8 mouse cellular contexts compared by ENCODE assay signal in genomic region chr15:79825146-79825825, GRCm38 (mm10). TPM values are rescaled to one million over a fixed set of nuclear protein-coding genes. Genes with fewer than 3 reads are reported as not detected.
A peak's percentile ranks its signal among the peaks of the same experiment; 100 is the strongest.
DNase-seq lines count a peak whose midpoint lies in the region; ATAC-seq and TF ChIP-seq lines count a peak whose summit lies in the region.

No protein-coding gene starts in this region.

- no peak for TF ChIP-seq POLR2A in ES-Bruce4 (IDR thresholded peaks at IDR 0.05; ENCODE audit: insufficient read depth, low read length)

- peaks cover 6% of the 10 kb centered on the region for H3K4me1 ChIP-seq in ES-Bruce4 (ENCODE audit: control insufficient read depth, insufficient read depth, low read length)
- peaks cover 2% of the 10 kb centered on the region; the same call in 1 of the 2 replicates for H3K4me1 ChIP-seq in liver, postnatal 0 days (ENCODE audit: insufficient read depth)

- no peaks in the 10 kb centered on the region for H3K9me3 ChIP-seq in ES-Bruce4 (replicated peaks; ENCODE audit: control insufficient read depth, insufficient read depth, low read length, poor library complexity, severe bottlenecking)
- H3K9me3 ChIP-seq in liver, postnatal 0 days (ENCODE audit: low read length): no peaks in the 10 kb centered on the region

- H3K9ac ChIP-seq in ES-Bruce4 (ENCODE audit: low read depth, poor library complexity, severe bottlenecking): no peak overlapping the region
- H3K9ac ChIP-seq in liver, postnatal 0 days (replicated peaks): no peak overlapping the region

- no peak for ATAC-seq in liver, postnatal 0 days

- 0 out of 2 replicates have a peak, but pooled peaks cover 3% of the 10 kb centered on the region for H3K36me3 ChIP-seq in ES-Bruce4 (ENCODE audit: control insufficient read depth, insufficient read depth, low read length, poor library complexity, severe bottlenecking)
- no peaks in the 10 kb centered on the region for H3K36me3 ChIP-seq in liver, postnatal 0 days (replicated peaks; ENCODE audit: insufficient read depth, low read length)

- no peak overlapping the region for H3K4me2 ChIP-seq in liver, postnatal 0 days (ENCODE audit: low read depth, low read length)

- H3K27me3 ChIP-seq in ES-Bruce4 (ENCODE audit: control insufficient read depth, insufficient read depth, low read length, poor library complexity, severe bottlenecking): no peaks in the 10 kb centered on the region
- H3K27me3 ChIP-seq in liver, postnatal 0 days (ENCODE audit: insufficient read depth, low read length): no peaks in the 10 kb centered on the region

- 71% methylated on average over 14 of the region's 14 CpGs for WGBS in liver, postnatal 0 days (ENCODE audit: insufficient replicate concordance)

- TF ChIP-seq CTCF in ES-Bruce4 (IDR thresholded peaks at IDR 0.05; ENCODE audit: low read depth, low read length): peak; percentile 66
- TF ChIP-seq CTCF in liver, postnatal 0 days (IDR thresholded peaks at IDR 0.05; ENCODE audit: low read depth): peak; percentile 68

- H3K27ac ChIP-seq in ES-Bruce4 (ENCODE audit: insufficient read depth, low read length): no peak overlapping the region
- no peak overlapping the region for H3K27ac ChIP-seq in liver, postnatal 0 days (ENCODE audit: low read depth)

- no peak for TF ChIP-seq EP300 in ES-Bruce4 (IDR thresholded peaks at IDR 0.05; ENCODE audit: insufficient read depth, low read depth, low read length)
- no peak for TF ChIP-seq EP300 in liver, postnatal 0 days (IDR thresholded peaks at IDR 0.05; ENCODE audit: low read depth)

- DNase-seq in layer of hippocampus, postnatal 10 days (ENCODE audit: low spot score in 2 of 2): peak; percentile 39 to 60
- no peak for DNase-seq in layer of hippocampus, adult 9-11 months
- DNase-seq in cerebellum, adult 8-10 months: peak; percentile 43
- peak; percentile 49 for DNase-seq in liver, postnatal 0 days
- no peak for DNase-seq in adipocyte (ENCODE audit: low spot score)
- DNase-seq in heart, adult 11 months: no peak
- no peak for DNase-seq in urinary bladder, postnatal 25 days (ENCODE audit: low spot score)

- no peak overlapping the region for H3K4me3 ChIP-seq in ES-Bruce4 (ENCODE audit: low read depth, low read length)
- H3K4me3 ChIP-seq in liver, postnatal 0 days (ENCODE audit: low read depth, low read length): no peak overlapping the region

RNA-seq across cellular contexts. Expression of gene Npcd, which starts 8.8 kb away (rescaled TPM):
- total RNA-seq in layer of hippocampus, postnatal 10 days (2021): 10 to 100 TPM; 12.5 to 13.3 TPM
- 1.2 TPM in 1 of 2 replicates, not detected in the other for polyA plus RNA-seq in ES-Bruce4 (2011; ENCODE audit: insufficient read depth, insufficient read length, low read depth, missing spikeins)
- not detected in 2 replicates for polyA plus RNA-seq in liver, postnatal 0 days (2015; fragmentation: Nextera tagmentation; extraction: Ambion mirVana)

RNA-seq across cellular contexts. Expression of gene Cbx6, which starts 9.2 kb away (rescaled TPM):
- total RNA-seq in layer of hippocampus, postnatal 10 days (2021): 100 to 1,000 TPM; 252 to 277 TPM
- 25.7 and 28.7 TPM in 2 replicates for polyA plus RNA-seq in ES-Bruce4 (2011; ENCODE audit: insufficient read depth, insufficient read length, low read depth, missing spikeins)
- 3.9 and 4.4 TPM in 2 replicates for polyA plus RNA-seq in liver, postnatal 0 days (2015; fragmentation: Nextera tagmentation; extraction: Ambion mirVana)

RNA-seq across cellular contexts. Expression of gene Nptxr, which starts 20.7 kb away (rescaled TPM):
- 100 to 1,000 TPM; 648 to 749 TPM for total RNA-seq in layer of hippocampus, postnatal 10 days (2021)
- polyA plus RNA-seq in ES-Bruce4 (2011; ENCODE audit: insufficient read depth, insufficient read length, low read depth, missing spikeins): 8.0 and 9.7 TPM in 2 replicates
- polyA plus RNA-seq in liver, postnatal 0 days (2015; fragmentation: Nextera tagmentation; extraction: Ambion mirVana): 0.09 and 0.13 TPM in 2 replicates

RNA-seq across cellular contexts. Expression of gene Dnal4, which starts 47.6 kb away (rescaled TPM):
- total RNA-seq in layer of hippocampus, postnatal 10 days (2021): 10 to 100 TPM; 31.9 to 33.4 TPM
- polyA plus RNA-seq in ES-Bruce4 (2011; ENCODE audit: insufficient read depth, insufficient read length, low read depth, missing spikeins): 15.7 and 19.9 TPM in 2 replicates
- polyA plus RNA-seq in liver, postnatal 0 days (2015; fragmentation: Nextera tagmentation; extraction: Ambion mirVana): 9.7 and 10.2 TPM in 2 replicates

Comparison
In these comparisons a context has a peak if more than half of its experiments do, and no peak if none do; other contexts are left out.
1. DNase-seq: peak in layer of hippocampus, postnatal 10 days (2 of 2), cerebellum, adult 8-10 months (single experiment) and liver, postnatal 0 days (single experiment); none in layer of hippocampus, adult 9-11 months (single experiment), adipocyte (single experiment), heart, adult 11 months (single experiment) and urinary bladder, postnatal 25 days (single experiment).